Mouse (Mus musculus): ENCODE results near the gene Nsun3. TPM values are rescaled to one million over a fixed set of nuclear protein-coding genes. Genes with fewer than 3 reads are reported as not detected.

Nsun3 gene
- 6.5 and 6.7 TPM in 2 replicates for polyA plus RNA-seq (2021; fragmentation: Nextera tagmentation)
- long read RNA-seq, experiment 1, partial matches to known transcripts, result 1 of 7 reads
- long read RNA-seq, experiment 1, other reads (novel, unspliced or antisense), result 4 of 7 reads
- long read RNA-seq, experiment 2, transcript Nsun3-201 (6 exons, 3,813 nt), result minor isoform, 11 of 36 reads
- long read RNA-seq, experiment 2, transcript Nsun3-202 (6 exons, 3,565 nt), result major isoform, 15 of 36 reads
- long read RNA-seq, experiment 2, partial matches to known transcripts, result 2 of 36 reads
- long read RNA-seq, experiment 2, other reads (novel, unspliced or antisense), result 5 of 36 reads

DNA sequence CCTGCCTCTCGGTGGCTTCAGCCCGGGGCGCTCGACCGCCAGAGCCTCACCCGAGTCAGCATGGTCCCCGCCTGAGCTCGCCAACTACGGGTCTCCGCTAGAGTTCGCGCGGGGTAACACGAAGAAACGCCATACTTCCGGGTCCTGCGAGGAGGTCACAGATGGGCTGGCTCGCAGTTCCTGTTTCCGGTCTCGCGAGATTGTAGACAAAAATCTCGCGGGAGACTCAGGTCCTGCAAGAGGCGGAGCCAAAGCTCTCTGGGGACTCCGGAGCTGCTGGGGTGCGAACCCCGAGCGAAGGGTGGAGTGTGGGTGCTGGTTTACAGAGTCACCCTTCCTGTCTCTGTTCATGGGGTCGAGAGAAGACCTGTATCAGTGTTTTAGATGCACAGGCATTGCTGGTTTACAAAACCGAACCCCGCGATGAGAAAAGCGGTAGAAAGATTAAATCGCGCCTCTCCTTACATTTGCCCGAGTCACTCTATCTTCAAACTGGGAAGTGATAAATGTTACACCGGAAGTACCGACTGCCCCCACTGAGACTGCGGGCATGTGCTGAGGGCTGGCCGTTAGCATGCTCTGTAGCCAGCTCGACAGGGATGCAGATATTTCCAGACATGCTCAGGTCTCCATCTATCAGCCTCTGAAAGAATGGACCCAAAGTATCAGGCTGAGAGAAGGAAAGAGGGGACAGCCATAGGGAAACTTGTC is at the start of gene Nsun3:
Gene Nsun3 (minus strand): TSS at position 198 of the 711 bp plus-strand sequence.

DNA sequence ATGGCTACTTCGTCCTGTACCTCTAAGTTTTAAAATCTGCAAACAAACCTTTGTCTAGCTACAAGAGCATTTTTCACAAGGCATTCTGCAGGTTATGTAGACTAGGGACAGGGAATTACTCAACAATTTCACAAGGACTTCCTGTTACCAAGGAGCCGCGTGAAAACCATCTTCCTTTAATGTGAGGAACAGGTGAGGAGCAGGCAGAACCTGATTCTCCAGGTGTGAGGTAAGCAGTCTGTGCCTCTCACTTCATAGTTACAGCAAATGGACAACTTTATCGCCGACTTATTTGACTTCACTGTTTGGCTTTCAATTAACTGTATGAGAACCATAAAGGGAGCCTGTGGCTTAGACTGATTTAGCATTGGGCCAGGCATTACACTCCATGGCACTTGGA is 27.9 kb upstream of the Nsun3 start, which contains the start of gene Stx19:
Gene Stx19 (plus strand): TSS at position 186 of the 400 bp plus-strand sequence.

Small RNA genes lying within 50 kb of the gene (microRNA-seq; reads per million reads assigned to microRNA genes)
- not detected for gene Gm25986

Other genes starting within 250 kb of the Nsun3 start
- 0.06 TPM in 1 of 2 replicates, not detected in the other for gene Stx19, start 27.9 kb upstream of the Nsun3 start, polyA plus RNA-seq (2021; fragmentation: Nextera tagmentation)
- 9.2 and 10.2 TPM in 2 replicates for gene Arl13b, start 60.2 kb upstream of the Nsun3 start, polyA plus RNA-seq (2021; fragmentation: Nextera tagmentation)
- 13.2 and 13.5 TPM in 2 replicates for gene Pros1, start 67.5 kb upstream of the Nsun3 start, polyA plus RNA-seq (2021; fragmentation: Nextera tagmentation)

All from layer of hippocampus, adult 6 months (tissue).